Comparison of ENCODE assay signal across 1 mouse cellular context in the genomic region with DNA sequence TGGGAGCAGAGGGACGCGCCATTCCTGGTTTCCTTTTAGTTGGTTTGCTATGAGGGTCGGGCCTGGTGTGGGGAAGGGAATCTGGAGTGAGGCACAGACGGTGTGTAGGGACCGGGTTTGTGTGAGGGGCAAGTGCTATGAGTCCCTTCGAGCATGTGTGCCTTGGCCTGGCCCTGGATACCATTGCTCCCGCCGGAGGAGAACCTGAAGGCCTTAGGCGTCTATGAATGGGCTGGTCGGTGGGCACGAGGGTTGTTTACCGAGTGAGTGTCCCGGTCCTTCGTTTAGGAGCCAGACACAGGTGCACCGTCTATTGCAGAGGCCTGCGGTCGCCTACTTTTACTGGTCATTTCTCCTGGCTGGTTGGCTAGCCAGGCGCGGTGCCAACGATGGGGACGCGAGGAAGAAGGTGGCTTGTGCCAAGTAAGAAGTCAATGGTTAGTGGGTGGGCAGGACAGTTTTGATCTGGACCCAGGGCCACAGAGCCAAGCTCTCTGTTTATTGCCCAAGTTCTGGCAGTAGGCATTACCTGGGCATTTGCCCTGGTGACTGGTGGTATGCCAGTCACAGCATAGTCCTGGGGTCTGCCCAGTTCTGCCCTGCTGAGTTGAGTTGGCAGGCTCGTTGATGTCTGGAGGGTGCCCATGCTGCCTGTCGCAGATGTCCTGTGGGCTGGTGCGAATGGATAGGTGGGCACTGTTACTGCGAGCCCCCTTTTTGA.
TF ChIP-seq lines count a peak whose summit lies in the region.

No protein-coding gene starts in this region.

TF ChIP-seq in CH12.LX, 34 proteins besides CTCF, POLR2A, EP300 and RAD21 (continued from another document):
- TF ChIP-seq SMC3 (IDR thresholded peaks at IDR 0.05; ENCODE audit: low read depth, low read length) = no peak
- no peak for TF ChIP-seq GABPA (IDR thresholded peaks at IDR 0.05; ENCODE audit: insufficient replicate concordance, low read depth, low read length)
- TF ChIP-seq BHLHE40 (IDR thresholded peaks at IDR 0.05; ENCODE audit: low read depth, low read length) = no peak
- no peak for TF ChIP-seq KAT2A (IDR thresholded peaks at IDR 0.05; ENCODE audit: insufficient replicate concordance, low read length)
- no peak for TF ChIP-seq UBTF (IDR thresholded peaks at IDR 0.05; ENCODE audit: low read depth, low read length)
- no peak for TF ChIP-seq TBP (conservative IDR thresholded peaks at IDR 0.05; ENCODE audit: low read depth, low read length)
- no peak for TF ChIP-seq JUN (IDR thresholded peaks at IDR 0.05; ENCODE audit: insufficient read depth, low read depth, low read length)
